Mouse (Mus musculus) kidney, postnatal 0 days (tissue): ENCODE results near the gene Gm10840. TPM values are rescaled to one million over a fixed set of nuclear protein-coding genes. Genes with fewer than 3 reads are reported as not detected.

ENCODE experiments used
- ATAC-seq: fragments of 200-750 bp; cut with Nextera tagmentation; replicated peaks from 2 replicates; pipeline ENCODE4 v1.8.0; 2017; ENCODE audit warnings: low read depth, moderate number of reproducible peaks, moderate TSS enrichment, moderate library complexity; ENCODE audit not compliant: low FRiP score
- DNase-seq: peaks from one replicate; pipeline ENCODE4 v3.0.0-alpha.2; 2016; ENCODE audit warnings: low spot score
- H3K27ac ChIP-seq: fragments of 300-500 bp; sonication (generic); 2 replicates; pipeline ENCODE4 v1.5.1; 2014; ENCODE audit warnings: mild to moderate bottlenecking
- H3K27me3 ChIP-seq: fragments of 300-500 bp; sonication (generic); 2 replicates; pipeline ENCODE4 v1.6.1; 2014; ENCODE audit warnings: low read length, mixed read lengths; ENCODE audit not compliant: insufficient read depth
- H3K36me3 ChIP-seq: fragments of 300-500 bp; sonication (generic); 2 replicates; pipeline ENCODE4 v1.6.1; 2014; ENCODE audit warnings: low read length, mixed read lengths; ENCODE audit not compliant: insufficient read depth
- H3K4me1 ChIP-seq: fragments of 300-500 bp; sonication (generic); replicated peaks from 2 replicates; pipeline ENCODE4 v1.6.1; 2014; ENCODE audit warnings: antibody characterized with exemption, low read length, mixed read lengths; ENCODE audit not compliant: insufficient read depth
- H3K4me2 ChIP-seq: fragments of 300-500 bp; sonication (generic); 2 replicates; pipeline ENCODE4 v1.6.1; 2014; ENCODE audit warnings: mild to moderate bottlenecking, low read length, moderate library complexity, mixed read lengths
- H3K4me3 ChIP-seq: fragments of 300-500 bp; sonication (generic); replicated peaks from 2 replicates; pipeline ENCODE4 v1.5.1; 2014; ENCODE audit warnings: low read depth, low read length
- H3K9ac ChIP-seq: fragments of 300-500 bp; sonication (generic); 2 replicates; pipeline ENCODE4 v1.6.1; 2014; ENCODE audit warnings: low read depth, low read length
- H3K9me3 ChIP-seq: fragments of 300-500 bp; sonication (generic); replicated peaks from 2 replicates; pipeline ENCODE4 v1.6.1; 2016; ENCODE audit warnings: low read length, inconsistent platforms, mixed read lengths
- CTCF ChIP-seq: IDR thresholded peaks from 2 replicates; pipeline ENCODE4 v1.5.1; 2016; ENCODE audit warnings: antibody characterized with exemption, low read depth, mild to moderate bottlenecking, moderate library complexity
- WGBS: fragments of 180-500 bp; shearing (Covaris S2); extraction: QIAGEN DNeasy Blood & Tissue Kit; methylation state at CpG from one replicate; pipeline ENCODE4 v1.1.7; 2014; 5-methylcytosine and 5-hydroxymethylcytosine counted together
- polyA plus RNA-seq: library from polyadenylated mRNA; unstranded; fragments of >200 nt; fragmentation: Nextera tagmentation; extraction: Ambion mirVana; gene quantifications from 2 replicates; pipeline ENCODE4 v1.2.1, GENCODE M21; 2015

Gene Gm10840
- polyA plus RNA-seq, 1 experiment from 2014 or later: not detected

DNA sequence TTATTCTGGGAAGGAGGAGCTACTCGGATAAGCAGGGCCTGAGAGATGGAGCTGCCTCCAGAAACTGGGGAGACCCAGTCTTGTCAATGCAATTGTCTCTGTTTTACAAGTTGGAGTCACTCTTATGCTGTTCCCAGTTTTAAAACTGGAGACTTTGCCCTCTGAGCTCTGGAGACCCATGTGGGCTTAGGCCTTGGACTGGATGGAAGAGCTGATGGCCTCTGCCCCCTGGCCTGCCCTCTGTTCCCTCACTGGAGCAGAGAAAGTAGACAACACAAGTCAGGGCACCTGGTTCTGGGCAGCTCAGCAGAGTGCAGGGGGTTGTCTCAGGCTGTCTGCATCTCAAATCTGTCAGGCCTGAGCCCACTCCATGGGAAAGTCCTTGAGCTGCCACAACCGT lies 5.9 kb upstream of the Gm10840 start:
- 61% methylated on average over 2 of the region's 2 CpGs for WGBS

DNA sequence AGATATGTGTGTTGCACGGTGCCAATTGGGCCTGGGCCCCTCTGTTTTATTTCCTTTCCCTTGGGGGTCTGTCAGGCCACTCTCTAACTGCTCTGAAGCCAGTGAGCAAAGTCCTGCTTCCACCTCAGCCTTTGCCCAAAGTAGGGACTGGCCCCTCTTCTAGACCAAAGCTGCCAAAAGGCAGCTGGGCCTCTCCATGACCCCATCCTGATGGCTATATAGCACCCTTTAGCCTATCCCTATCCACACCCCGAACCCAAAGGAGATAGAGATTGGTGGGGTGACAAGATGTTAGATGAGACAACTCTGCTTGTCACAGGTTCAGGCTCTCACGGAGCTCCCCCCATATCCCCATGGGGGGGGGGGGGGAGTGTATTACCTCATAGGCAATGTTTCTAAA lies 4.9 kb upstream of the Gm10840 start:
- H3K9me3 ChIP-seq: no peaks in the 10 kb centered on the region

More for the DNA sequence above, 5.9 kb upstream of the Gm10840 start:
- H3K36me3 ChIP-seq: peaks cover 44% of the 10 kb centered on the region
- no peak overlapping the region for H3K4me3 ChIP-seq
- H3K27me3 ChIP-seq: no peaks in the 10 kb centered on the region
- H3K9me3 ChIP-seq: no peaks in the 10 kb centered on the region
- no peak for ATAC-seq
- TF ChIP-seq CTCF: no peak
- H3K9ac ChIP-seq: no peak overlapping the region
- H3K4me2 ChIP-seq: no peak overlapping the region
- peaks cover 8% of the 10 kb centered on the region; the same call in 1 of the 2 replicates for H3K4me1 ChIP-seq
- no peak for DNase-seq
- no peak overlapping the region for H3K27ac ChIP-seq

DNA sequence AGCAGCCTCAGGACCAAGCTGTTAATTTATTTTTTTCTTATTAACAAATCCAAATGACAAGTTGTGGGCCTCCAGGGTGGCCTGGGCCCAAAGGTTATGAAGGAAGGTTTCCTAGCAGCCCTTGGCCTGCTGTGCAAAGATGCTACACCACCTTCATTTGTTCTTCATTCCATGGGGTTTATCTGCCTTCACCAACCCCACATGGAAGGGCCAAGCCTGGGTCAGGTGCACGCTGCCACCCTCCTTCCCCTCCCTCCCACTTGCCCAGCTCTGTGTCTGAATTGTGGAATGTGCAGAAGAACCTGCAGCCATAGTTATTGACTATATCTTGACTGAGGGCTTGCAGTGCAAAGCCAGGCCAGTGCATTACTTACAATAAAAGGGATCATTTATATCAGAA lies 4.4 kb upstream of the Gm10840 start:
- no peak overlapping the region for H3K27ac ChIP-seq
- H3K9ac ChIP-seq: no peak overlapping the region
- WGBS: 86% methylated on average over 1 of the region's 1 CpGs
- no peak for DNase-seq
- no peak overlapping the region for H3K4me3 ChIP-seq
- no peaks in the 10 kb centered on the region for H3K27me3 ChIP-seq
- no peak overlapping the region for H3K4me2 ChIP-seq
- ATAC-seq: no peak
- H3K4me1 ChIP-seq: peaks cover 12% of the 10 kb centered on the region; the same call in 1 of the 2 replicates
- H3K9me3 ChIP-seq: no peaks in the 10 kb centered on the region
- peaks cover 31% of the 10 kb centered on the region for H3K36me3 ChIP-seq
- TF ChIP-seq CTCF: no peak

More for the DNA sequence above, 4.9 kb upstream of the Gm10840 start:
- ATAC-seq (no peak), DNase-seq (no peak)
- 44% methylated on average over 3 of the region's 3 CpGs for WGBS
- Histone ChIP-seq H3K36me3 (peaks cover 35% of the 10 kb centered on the region), H3K4me1 (peaks cover 8% of the 10 kb centered on the region; the same call in 1 of the 2 replicates), H3K27ac (no peak overlapping the region), H3K27me3 (no peaks in the 10 kb centered on the region), H3K4me3 (no peak overlapping the region), H3K9ac (no peak overlapping the region), H3K4me2 (no peak overlapping the region)
- TF ChIP-seq CTCF: no peak

DNA sequence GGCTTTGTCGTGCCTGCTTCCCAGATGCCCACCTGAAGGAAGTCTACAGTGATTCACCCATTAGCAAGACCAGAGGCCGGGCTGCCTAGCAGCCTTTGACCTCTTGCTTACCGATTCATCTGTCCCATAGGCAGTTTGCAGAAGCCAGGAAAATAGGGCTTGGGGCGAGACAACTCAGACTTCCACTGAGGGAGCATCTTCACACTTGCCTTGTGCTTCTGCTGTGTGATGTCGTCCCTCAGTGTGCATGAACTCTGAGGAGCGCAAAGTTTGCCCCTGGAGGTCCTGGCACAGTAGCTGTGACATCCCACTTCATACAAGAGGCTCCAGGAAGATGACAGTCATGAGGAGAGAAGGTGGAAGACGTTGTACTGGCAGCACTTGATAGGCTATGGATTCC lies 3.5 kb upstream of the Gm10840 start:
- Histone ChIP-seq H3K4me1 (peaks cover 14% of the 10 kb centered on the region; the same call in 1 of the 2 replicates), H3K4me2 (no peak overlapping the region), H3K9ac (no peak overlapping the region), H3K27ac (no peak overlapping the region), H3K4me3 (no peak overlapping the region), H3K27me3 (no peaks in the 10 kb centered on the region), H3K9me3 (no peaks in the 10 kb centered on the region), H3K36me3 (peaks cover 23% of the 10 kb centered on the region)
- TF ChIP-seq CTCF: no peak
- ATAC-seq: no peak
- WGBS: 76% methylated on average over 7 of the region's 7 CpGs
- no peak for DNase-seq

DNA sequence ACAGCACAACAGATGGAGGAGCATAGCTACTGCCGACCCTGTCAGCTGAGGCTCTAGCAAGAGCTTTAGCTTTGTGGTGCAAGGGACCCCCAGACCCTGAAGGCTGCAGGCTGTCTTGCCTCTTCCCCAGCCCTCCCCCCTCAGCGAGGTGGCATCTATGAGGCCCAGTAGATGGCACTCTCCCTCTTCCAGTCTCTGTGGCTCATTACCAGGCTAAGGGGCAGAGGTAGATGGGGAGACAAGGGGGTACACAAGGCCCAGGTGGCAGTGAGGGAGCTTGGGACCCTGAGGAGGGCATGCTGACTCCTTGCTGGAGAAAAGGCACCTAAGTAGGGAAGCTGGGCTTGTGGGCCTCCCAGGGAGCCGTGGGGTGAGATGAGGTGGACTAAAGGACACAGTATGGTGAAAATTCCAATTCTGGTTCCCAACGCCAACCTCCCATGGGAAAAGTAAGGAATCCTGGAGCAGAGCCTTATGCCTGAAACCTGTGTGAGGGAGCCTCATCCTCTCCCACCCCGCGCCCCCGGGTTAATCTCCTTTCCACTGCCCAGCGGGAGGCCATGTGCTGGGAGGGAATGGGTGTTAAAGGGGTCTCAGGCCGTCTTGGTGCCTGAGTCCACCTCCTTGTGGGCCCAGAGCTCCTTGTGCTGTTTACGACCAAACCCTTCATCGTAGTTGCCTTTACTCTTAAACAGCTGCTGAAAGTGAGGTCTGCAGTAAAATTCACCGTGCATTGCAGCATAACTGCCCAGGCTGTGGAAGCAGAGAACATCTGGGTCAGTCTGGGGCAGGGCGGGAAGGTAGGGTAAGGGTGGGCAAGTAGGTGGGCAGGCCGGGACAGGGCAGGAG lies 2.3 kb upstream of the Gm10840 start:
- Histone ChIP-seq H3K4me2 (peak overlapping the region; percentile 94), H3K27me3 (no peaks in the 10 kb centered on the region), H3K4me1 (peaks cover 14% of the 10 kb centered on the region; the same call in 1 of the 2 replicates), H3K9ac (0 out of 2 replicates have a peak overlapping the region, but pooled peaks have one; percentile 90), H3K9me3 (no peaks in the 10 kb centered on the region), H3K4me3 (peak overlapping the region; percentile 70; the same call in 1 of the 2 replicates), H3K27ac (peak overlapping the region; percentile 89), H3K36me3 (peaks cover 12% of the 10 kb centered on the region; the same call in 1 of the 2 replicates)
- TF ChIP-seq CTCF: peak; percentile 68
- ATAC-seq: no peak
- WGBS: 53% methylated on average over 14 of the region's 14 CpGs
- peak; percentile 38 for DNase-seq

DNA sequence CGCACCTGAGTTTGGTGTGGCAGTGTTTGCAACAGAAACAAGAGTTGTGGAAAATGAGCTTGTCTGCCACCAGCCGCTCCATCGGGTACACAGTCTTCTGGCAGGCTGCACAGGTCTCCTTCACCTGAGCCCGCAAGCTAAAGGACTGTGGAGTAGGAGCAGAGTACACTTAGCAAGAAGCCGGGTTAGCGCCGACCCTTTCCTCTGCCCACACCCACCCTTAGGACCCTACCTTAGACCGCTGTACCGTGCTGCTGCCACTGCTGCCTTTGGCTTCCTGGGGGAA lies 1.8 kb upstream of the Gm10840 start:
- TF ChIP-seq CTCF: no peak
- peak overlapping the region; percentile 70 for H3K4me3 ChIP-seq
- peak overlapping the region; percentile 89 for H3K27ac ChIP-seq
- no peak; the same call in 1 of the 2 replicates for ATAC-seq
- no peaks in the 10 kb centered on the region for H3K9me3 ChIP-seq
- H3K4me1 ChIP-seq: peaks cover 14% of the 10 kb centered on the region; the same call in 1 of the 2 replicates
- H3K27me3 ChIP-seq: no peaks in the 10 kb centered on the region
- H3K36me3 ChIP-seq: peaks cover 10% of the 10 kb centered on the region; the same call in 1 of the 2 replicates
- H3K4me2 ChIP-seq: peak overlapping the region; percentile 94
- DNase-seq: no peak
- 30% methylated on average over 9 of the region's 9 CpGs for WGBS
- H3K9ac ChIP-seq: peak overlapping the region; percentile 90; the same call in 1 of the 2 replicates
